ENCODE assay signal across 26 mouse cellular contexts in genomic region chr9:85466671-85467070, GRCm38 (mm10).
"Had no signal": no experiment of that assay in that cellular context is flagged by ENCODE, and none has a peak within 500 bp of the region (broad histone marks: within the 10 kb centered on the region; RNA-seq: fewer than 3 reads in every experiment).

No protein-coding gene starts in this region.

- H3K4me2 ChIP-seq: embryonic facial prominence, embryonic 12.5 days; embryonic facial prominence, embryonic 13.5 days; embryonic facial prominence, embryonic 15.5 days; forebrain, embryonic 12.5 days; forebrain, embryonic 13.5 days; forebrain, embryonic 15.5 days had no signal

- H3K27me3 ChIP-seq: embryonic facial prominence, embryonic 12.5 days; embryonic facial prominence, embryonic 13.5 days; embryonic facial prominence, embryonic 15.5 days; forebrain, embryonic 12.5 days; forebrain, embryonic 13.5 days; forebrain, embryonic 15.5 days had no signal

- H3K36me3 ChIP-seq: embryonic facial prominence, embryonic 10.5 days; embryonic facial prominence, embryonic 12.5 days; embryonic facial prominence, embryonic 13.5 days; embryonic facial prominence, embryonic 15.5 days; forebrain, embryonic 10.5 days; forebrain, embryonic 12.5 days; forebrain, embryonic 15.5 days had no signal

- H3K4me3 ChIP-seq: embryonic facial prominence, embryonic 10.5 days; embryonic facial prominence, embryonic 12.5 days; embryonic facial prominence, embryonic 13.5 days; embryonic facial prominence, embryonic 15.5 days; erythroblast, embryonic 14.5 days; forebrain, embryonic 10.5 days; forebrain, embryonic 12.5 days; forebrain, embryonic 13.5 days; forebrain, embryonic 15.5 days; gastrocnemius, adult 2 months; heart, adult 2 months had no signal

- DNase-seq: cerebellum, adult 8-10 months; cerebellum, adult 9-10 months; cerebellum, adult 9-11 months; cerebellum, postnatal 10 days; cerebellum, postnatal 14 days; cerebellum, postnatal 25 days; cerebellum, postnatal 36 days; embryo, embryonic 11 days; forebrain, postnatal 0 days; gastrocnemius, adult 2 months; gastrocnemius, postnatal 10 days; gastrocnemius, postnatal 14 days; gastrocnemius, postnatal 25 days; gastrocnemius, postnatal 36 days; heart, adult 11 months; heart, adult 18-20 months; heart, adult 2 months had no signal
